Mouse (Mus musculus) midbrain, postnatal 0 days (tissue): ENCODE data around the gene Ptpn21. TPM values are rescaled to one million over a fixed set of nuclear protein-coding genes. Genes with fewer than 3 reads are reported as not detected.

Experiments
- ATAC-seq: fragments of 200-750 bp; cut with Nextera tagmentation; 2 replicates; pipeline ENCODE4 v1.8.0; 2017; ENCODE audit warnings: moderate number of reproducible peaks, mild to moderate bottlenecking, moderate TSS enrichment, moderate library complexity; ENCODE audit not compliant: low FRiP score
- DNase-seq: peaks from one replicate; pipeline ENCODE4 v3.0.0-alpha.2; 2015; ENCODE audit warnings: low spot score
- H3K27ac ChIP-seq: fragments of 300-500 bp; sonication (generic); 2 replicates; pipeline ENCODE4 v1.5.1; 2014; ENCODE audit warnings: low read depth, mild to moderate bottlenecking, low read length, mixed read lengths
- H3K27me3 ChIP-seq: fragments of 300-500 bp; sonication (generic); 2 replicates; pipeline ENCODE4 v1.6.1; 2014; ENCODE audit warnings: low read length, control low read depth, mixed read lengths; ENCODE audit not compliant: insufficient read depth
- H3K36me3 ChIP-seq: fragments of 300-500 bp; sonication (generic); 2 replicates; pipeline ENCODE4 v1.6.1; 2014; ENCODE audit warnings: low read length, control low read depth, mixed read lengths; ENCODE audit not compliant: insufficient read depth
- H3K4me1 ChIP-seq: fragments of 300-500 bp; sonication (generic); 2 replicates; pipeline ENCODE4 v1.6.1; 2014; ENCODE audit warnings: mild to moderate bottlenecking, control low read depth, antibody characterized with exemption, low read length, mixed read lengths; ENCODE audit not compliant: insufficient read depth
- H3K4me2 ChIP-seq: fragments of 300-500 bp; sonication (generic); 2 replicates; pipeline ENCODE4 v1.6.1; 2014; ENCODE audit warnings: low read depth, mild to moderate bottlenecking, low read length, mixed read lengths; ENCODE audit not compliant: poor library complexity, severe bottlenecking
- H3K4me3 ChIP-seq: fragments of 300-500 bp; sonication (generic); 2 replicates; pipeline ENCODE4 v1.5.1; 2014; ENCODE audit warnings: low read depth, mild to moderate bottlenecking, low read length, moderate library complexity
- H3K9ac ChIP-seq: fragments of 300-500 bp; sonication (generic); replicated peaks from 2 replicates; pipeline ENCODE4 v1.6.1; 2014; ENCODE audit warnings: mild to moderate bottlenecking, low read length, moderate library complexity, mixed read lengths; ENCODE audit not compliant: poor library complexity, severe bottlenecking
- H3K9me3 ChIP-seq: fragments of 300-500 bp; sonication (generic); 2 replicates; pipeline ENCODE4 v1.6.1; 2016; ENCODE audit warnings: low read length, control low read depth
- CTCF ChIP-seq: IDR thresholded peaks from 2 replicates; pipeline ENCODE4 v1.5.1; 2016; ENCODE audit warnings: antibody characterized with exemption, mild to moderate bottlenecking
- WGBS: fragments of 180-500 bp; shearing (Covaris S2); extraction: QIAGEN DNeasy Blood & Tissue Kit; methylation state at CpG from one replicate; pipeline ENCODE4 v1.1.7; 2014; 5-methylcytosine and 5-hydroxymethylcytosine counted together
- polyA plus RNA-seq: library from polyadenylated mRNA; unstranded; fragments of >200 nt; fragmentation: Nextera tagmentation; extraction: Ambion mirVana; gene quantifications from 2 replicates; pipeline ENCODE4 v1.2.1, GENCODE M21; 2015
- total RNA-seq: library from RNA; depleted of rRNA; stranded (reverse); fragments of >200 nt; gene quantifications from 2 replicates; pipeline ENCODE4 v1.2.3, GENCODE M21; 2014

The Ptpn21 gene
- total and polyA plus RNA-seq, 2 experiments from 2014 or later, result 2.7 to 3.2 TPM

- Histone ChIP-seq H3K4me2 (peak overlapping the region; percentile 99), H3K4me3 (peak overlapping the region; percentile 81), H3K36me3 (no peaks in the 10 kb centered on the region), H3K9ac (peak overlapping the region; percentile 73), H3K27me3 (peaks cover 4% of the 10 kb centered on the region; the same call in 1 of the 2 replicates), H3K4me1 (peaks cover 8% of the 10 kb centered on the region), H3K9me3 (no peaks in the 10 kb centered on the region), H3K27ac (no peak overlapping the region)
- ATAC-seq (no peak), DNase-seq (peak; percentile 4)
- WGBS, result 9% methylated on average over 7 of the region's 7 CpGs
- no peak for TF ChIP-seq CTCF
These were observed 671 bp upstream of the Ptpn21 start for GRCm38 (mm10) chr12:98737801-98738350.

GRCm38 (mm10) chr12:98734880-98735801 is 2.1 kb downstream of the Ptpn21 start:
- WGBS, result 8% methylated on average over 22 of the region's 22 CpGs
- Histone ChIP-seq H3K9me3 (no peaks in the 10 kb centered on the region), H3K27me3 (peaks cover 4% of the 10 kb centered on the region; the same call in 1 of the 2 replicates), H3K4me2 (peak overlapping the region; percentile 91), H3K4me1 (peaks cover 8% of the 10 kb centered on the region), H3K27ac (no peak overlapping the region; the same call in 1 of the 2 replicates), H3K9ac (peak overlapping the region; percentile 55), H3K36me3 (no peaks in the 10 kb centered on the region), H3K4me3 (peak overlapping the region; percentile 66)
- DNase-seq (no peak), ATAC-seq (peak; percentile 43; the same call in 1 of the 2 replicates)
- no peak for TF ChIP-seq CTCF

GRCm38 (mm10) chr12:98734246-98734879 is 2.8 kb downstream of the Ptpn21 start:
- peak; percentile 91 for ATAC-seq
- H3K36me3 ChIP-seq, result no peaks in the 10 kb centered on the region
- TF ChIP-seq CTCF, result peak; percentile 39; the same call in 1 of the 2 replicates

GRCm38 (mm10) chr12:98733776-98734175 is 3.4 kb downstream of the Ptpn21 start:
- no peaks in the 10 kb centered on the region for H3K36me3 ChIP-seq
- DNase-seq, result no peak
- 9% methylated on average over 12 of the region's 12 CpGs for WGBS
- no peak for TF ChIP-seq CTCF
- H3K4me1 ChIP-seq, result peaks cover 8% of the 10 kb centered on the region
- ATAC-seq, result no peak
- 0 out of 2 replicates have a peak overlapping the region, but pooled peaks have one; percentile 73 for H3K27ac ChIP-seq
- peak overlapping the region; percentile 91 for H3K4me2 ChIP-seq
- no peaks in the 10 kb centered on the region for H3K9me3 ChIP-seq
- peaks cover 4% of the 10 kb centered on the region; the same call in 1 of the 2 replicates for H3K27me3 ChIP-seq
- peak overlapping the region; percentile 71; the same call in 1 of the 2 replicates for H3K9ac ChIP-seq
- H3K4me3 ChIP-seq, result peak overlapping the region; percentile 66

More at GRCm38 (mm10) chr12:98734246-98734879, 2.8 kb downstream of the Ptpn21 start:
- Histone ChIP-seq H3K4me3 (peak overlapping the region; percentile 66), H3K4me2 (peak overlapping the region; percentile 91), H3K9me3 (no peaks in the 10 kb centered on the region), H3K9ac (peak overlapping the region; percentile 71), H3K27ac (peak overlapping the region; percentile 73; the same call in 1 of the 2 replicates), H3K27me3 (peaks cover 4% of the 10 kb centered on the region; the same call in 1 of the 2 replicates), H3K4me1 (peaks cover 8% of the 10 kb centered on the region)
- DNase-seq, result peak; percentile 92
- WGBS, result 1% methylated on average over 30 of the region's 30 CpGs

GRCm38 (mm10) chr12:98733165-98733564 is 4.0 kb downstream of the Ptpn21 start:
- ATAC-seq (no peak), DNase-seq (no peak)
- Histone ChIP-seq H3K4me3 (peak overlapping the region; percentile 66), H3K27ac (no peak overlapping the region), H3K4me2 (peak overlapping the region; percentile 91), H3K27me3 (peaks cover 1% of the 10 kb centered on the region; the same call in 1 of the 2 replicates), H3K9ac (0 out of 2 replicates have a peak overlapping the region, but pooled peaks have one; percentile 71), H3K36me3 (no peaks in the 10 kb centered on the region), H3K9me3 (no peaks in the 10 kb centered on the region), H3K4me1 (peaks cover 8% of the 10 kb centered on the region)
- TF ChIP-seq CTCF, result no peak
- 74% methylated on average over 3 of the region's 3 CpGs for WGBS
